Comparison of ENCODE assay signal across 17 mouse cellular contexts in genomic region chr16:34729371-34729770, GRCm38 (mm10). TPM values are rescaled to one million over a fixed set of nuclear protein-coding genes. Genes with fewer than 3 reads are reported as not detected.
DNase-seq lines count a peak whose midpoint lies in the region.
"Had no signal": no experiment of that assay in that cellular context is flagged by ENCODE, and none has a peak within 500 bp of the region (broad histone marks: within the 10 kb centered on the region; RNA-seq: fewer than 3 reads in every experiment).

No protein-coding gene starts in this region.

- peak; percentile 46 for DNase-seq in heart, adult 11 months
- no peak for DNase-seq in heart, postnatal 10 days
- peak; percentile 61 for DNase-seq in kidney, adult 9 months
- DNase-seq in kidney, adult 11 months = no peak
- no peak for DNase-seq in gastrocnemius, postnatal 25 days
- DNase-seq: adrenal gland, adult 8-10 months; adrenal gland, postnatal 14 days; adrenal gland, postnatal 36 days; B cell, adult 2 months; cerebellum, adult 11 months; cerebellum, adult 18-20 months; cerebellum, adult 8-10 months; cerebellum, adult 9-11 months; cerebellum, postnatal 14 days; cerebellum, postnatal 36 days; embryo, embryonic 11 days had no signal

- intact Hi-C loops in heart, postnatal 10 days (cut with DNase I) = no loop called here

RNA-seq across cellular contexts. Expression of gene Mylk, which starts 15.6 kb away (rescaled TPM):
- total RNA-seq in heart, postnatal 10 days (2021) = 10 to 100 TPM; 38.2 to 41.8 TPM
- total RNA-seq in gastrocnemius, postnatal 25 days (2021) = 10 to 100 TPM; 18.8 to 28.6 TPM
- total RNA-seq: MEL had no signal

RNA-seq across cellular contexts. Expression of gene Ccdc14, which starts 39.0 kb away (rescaled TPM):
- 1 to 10 TPM; 3.8 to 5.3 TPM for total RNA-seq in heart, postnatal 10 days (2021)
- total RNA-seq in gastrocnemius, postnatal 25 days (2021) = 1 to 10 TPM; 1.4 to 1.8 TPM

Comparison
In these comparisons a context has a peak if more than half of its experiments do, and no peak if none do; other contexts are left out.
1. DNase-seq: peak in heart, adult 11 months (single experiment) and kidney, adult 9 months (single experiment); none in heart, postnatal 10 days (0 of 2), kidney, adult 11 months (single experiment) and gastrocnemius, postnatal 25 days (single experiment).